Mouse (Mus musculus) forebrain, embryonic 16.5 days (tissue): ENCODE results near the gene Kcnk3. TPM values are rescaled to one million over a fixed set of nuclear protein-coding genes. Genes with fewer than 3 reads are reported as not detected.

ENCODE experiments used
- ATAC-seq: fragments of 200-750 bp; cut with Nextera tagmentation; 2 replicates; pipeline ENCODE4 v1.8.0; 2017; ENCODE audit warnings: mild to moderate bottlenecking, moderate library complexity
- H3K27ac ChIP-seq: fragments of 300-500 bp; sonication (generic); 2 replicates; pipeline ENCODE4 v1.5.1; 2014; ENCODE audit warnings: low read length, control low read depth
- H3K27me3 ChIP-seq: fragments of 300-500 bp; sonication (generic); replicated peaks from 2 replicates; pipeline ENCODE4 v1.6.1; 2014; ENCODE audit warnings: low read length; ENCODE audit not compliant: control insufficient read depth, insufficient read depth
- H3K36me3 ChIP-seq: fragments of 300-500 bp; sonication (generic); 2 replicates; pipeline ENCODE4 v1.6.1; 2014; ENCODE audit not compliant: control insufficient read depth, insufficient read depth
- H3K4me1 ChIP-seq: fragments of 300-500 bp; sonication (generic); replicated peaks from 2 replicates; pipeline ENCODE4 v1.6.1; 2014; ENCODE audit warnings: low read length; ENCODE audit not compliant: control insufficient read depth, insufficient read depth
- H3K4me2 ChIP-seq: fragments of 300-500 bp; sonication (generic); 2 replicates; pipeline ENCODE4 v1.6.1; 2014; ENCODE audit warnings: mild to moderate bottlenecking, low read length, control low read depth
- H3K4me3 ChIP-seq: fragments of 300-500 bp; sonication (generic); replicated peaks from 2 replicates; pipeline ENCODE4 v1.5.1; 2014; ENCODE audit warnings: mild to moderate bottlenecking, low read length, control low read depth
- H3K9ac ChIP-seq: fragments of 300-500 bp; sonication (generic); replicated peaks from 2 replicates; pipeline ENCODE4 v1.6.1; 2014; ENCODE audit warnings: low read depth, low read length, control low read depth
- H3K9me3 ChIP-seq: fragments of 300-500 bp; sonication (generic); 2 replicates; pipeline ENCODE4 v1.6.1; 2016; ENCODE audit warnings: low read length; ENCODE audit not compliant: control insufficient read depth
- WGBS: fragments of 180-500 bp; shearing (Covaris S2); extraction: QIAGEN DNeasy Blood & Tissue Kit; methylation state at CpG from one replicate; pipeline ENCODE4 v1.1.7; 2014; 5-methylcytosine and 5-hydroxymethylcytosine counted together
- polyA plus RNA-seq: library from polyadenylated mRNA; unstranded; fragments of >200 nt; fragmentation: Nextera tagmentation; extraction: Ambion mirVana; gene quantifications from 2 replicates; pipeline ENCODE4 v1.2.1, GENCODE M21; 2015

Kcnk3 gene
- polyA plus RNA-seq, 1 experiment from 2014 or later: 2.8 TPM

GRCm38 (mm10) chr5:30621844-30622176, 33.8 kb downstream of the Kcnk3 start:
- Histone ChIP-seq H3K27me3 (peaks cover 19% of the 10 kb centered on the region), H3K36me3 (no peaks in the 10 kb centered on the region)

GRCm38 (mm10) chr5:30622177-30622840, 34.3 kb downstream of the Kcnk3 start:
- Histone ChIP-seq H3K4me3 (peak overlapping the region; percentile 45), H3K27ac (no peak overlapping the region), H3K36me3 (no peaks in the 10 kb centered on the region), H3K4me1 (peaks cover 17% of the 10 kb centered on the region), H3K4me2 (peak overlapping the region; percentile 72), H3K9ac (peak overlapping the region; percentile 57), H3K27me3 (peaks cover 19% of the 10 kb centered on the region), H3K9me3 (no peaks in the 10 kb centered on the region)
- 1% methylated on average over 69 of the region's 69 CpGs for WGBS
- peak; percentile 59 for ATAC-seq

More at GRCm38 (mm10) chr5:30621844-30622176, 33.8 kb downstream of the Kcnk3 start:
- WGBS: 49% methylated on average over 22 of the region's 22 CpGs
- ATAC-seq: no peak
- peak overlapping the region; percentile 57 for H3K9ac ChIP-seq
- no peak overlapping the region for H3K27ac ChIP-seq
- peak overlapping the region; percentile 72 for H3K4me2 ChIP-seq
- H3K4me1 ChIP-seq: peaks cover 17% of the 10 kb centered on the region
- H3K4me3 ChIP-seq: peak overlapping the region; percentile 45
- H3K9me3 ChIP-seq: no peaks in the 10 kb centered on the region

GRCm38 (mm10) chr5:30622841-30623185, 34.8 kb downstream of the Kcnk3 start:
- no peak overlapping the region for H3K27ac ChIP-seq
- no peak; the same call in 1 of the 2 replicates for ATAC-seq
- no peaks in the 10 kb centered on the region for H3K36me3 ChIP-seq
- 2% methylated on average over 10 of the region's 10 CpGs for whole genome bisulfite sequencing
- H3K9me3 ChIP-seq: no peaks in the 10 kb centered on the region
- H3K4me1 ChIP-seq: peaks cover 15% of the 10 kb centered on the region
- peak overlapping the region; percentile 45 for H3K4me3 ChIP-seq
- peak overlapping the region; percentile 57; the same call in 1 of the 2 replicates for H3K9ac ChIP-seq
- H3K27me3 ChIP-seq: peaks cover 19% of the 10 kb centered on the region
- H3K4me2 ChIP-seq: peak overlapping the region; percentile 72

- Histone ChIP-seq H3K27me3 (peaks cover 19% of the 10 kb centered on the region), H3K36me3 (no peaks in the 10 kb centered on the region), H3K4me3 (no peak overlapping the region), H3K4me2 (no peak overlapping the region), H3K9ac (no peak overlapping the region), H3K4me1 (peaks cover 14% of the 10 kb centered on the region), H3K9me3 (no peaks in the 10 kb centered on the region), H3K27ac (no peak overlapping the region)
- WGBS: 65% methylated on average over 2 of the region's 2 CpGs
- ATAC-seq: no peak
Observed at GRCm38 (mm10) chr5:30623380-30623779, 35.4 kb downstream of the Kcnk3 start.

GRCm38 (mm10) chr5:30624311-30624710, 36.3 kb downstream of the Kcnk3 start:
- no peak overlapping the region for H3K4me3 ChIP-seq
- no peak overlapping the region for H3K27ac ChIP-seq
- no peak overlapping the region for H3K9ac ChIP-seq
- H3K9me3 ChIP-seq: no peaks in the 10 kb centered on the region
- H3K36me3 ChIP-seq: no peaks in the 10 kb centered on the region
- H3K27me3 ChIP-seq: peaks cover 19% of the 10 kb centered on the region
- peaks cover 14% of the 10 kb centered on the region for H3K4me1 ChIP-seq
- ATAC-seq: no peak
- H3K4me2 ChIP-seq: no peak overlapping the region
- WGBS: 29% methylated on average over 1 of the region's 1 CpGs

GRCm38 (mm10) chr5:30624908-30625307, 36.9 kb downstream of the Kcnk3 start:
- no peaks in the 10 kb centered on the region for H3K9me3 ChIP-seq
- H3K27me3 ChIP-seq: peaks cover 19% of the 10 kb centered on the region
- no peak overlapping the region for H3K9ac ChIP-seq
- H3K4me3 ChIP-seq: no peak overlapping the region
- H3K36me3 ChIP-seq: no peaks in the 10 kb centered on the region
- ATAC-seq: no peak
- H3K4me1 ChIP-seq: peaks cover 14% of the 10 kb centered on the region
- H3K4me2 ChIP-seq: no peak overlapping the region
- no peak overlapping the region for H3K27ac ChIP-seq
- 50% methylated on average over 4 of the region's 4 CpGs for WGBS

GRCm38 (mm10) chr5:30625379-30625778, 37.4 kb downstream of the Kcnk3 start:
- Histone ChIP-seq H3K4me1 (peaks cover 14% of the 10 kb centered on the region), H3K27me3 (peaks cover 19% of the 10 kb centered on the region), H3K4me3 (no peak overlapping the region), H3K4me2 (no peak overlapping the region), H3K27ac (no peak overlapping the region), H3K36me3 (no peaks in the 10 kb centered on the region), H3K9ac (no peak overlapping the region), H3K9me3 (no peaks in the 10 kb centered on the region)
- ATAC-seq: no peak
- WGBS: 66% methylated on average over 3 of the region's 3 CpGs

GRCm38 (mm10) chr5:30626331-30627105, 38.5 kb downstream of the Kcnk3 start:
- Histone ChIP-seq H3K4me3 (no peak overlapping the region), H3K27ac (no peak overlapping the region), H3K36me3 (no peaks in the 10 kb centered on the region), H3K4me1 (peaks cover 14% of the 10 kb centered on the region), H3K27me3 (peaks cover 10% of the 10 kb centered on the region), H3K4me2 (no peak overlapping the region), H3K9me3 (no peaks in the 10 kb centered on the region), H3K9ac (no peak overlapping the region)
- ATAC-seq: no peak
- 82% methylated on average over 8 of the region's 8 CpGs for WGBS

- 87% methylated on average over 3 of the region's 3 CpGs for WGBS
- peaks cover 4% of the 10 kb centered on the region; the same call in 1 of the 2 replicates for H3K27me3 ChIP-seq
- H3K4me1 ChIP-seq: no peaks in the 10 kb centered on the region
- no peak overlapping the region for H3K4me2 ChIP-seq
- no peak overlapping the region for H3K9ac ChIP-seq
- no peaks in the 10 kb centered on the region for H3K9me3 ChIP-seq
- no peaks in the 10 kb centered on the region for H3K36me3 ChIP-seq
- H3K4me3 ChIP-seq: no peak overlapping the region
- no peak for ATAC-seq
- no peak overlapping the region for H3K27ac ChIP-seq
Observed at GRCm38 (mm10) chr5:30628511-30628910, 40.5 kb downstream of the Kcnk3 start.
